Mouse (Mus musculus): ENCODE data around the gene Hoxa5. TPM values are rescaled to one million over a fixed set of nuclear protein-coding genes. Genes with fewer than 3 reads are reported as not detected.

Hoxa5 gene
- polyA plus RNA-seq, 3 experiments from 2014 or later, result not detected

- ATAC-seq, result no peak
Measured at GRCm38 (mm10) chr6:52175864-52176263, 28.5 kb downstream of the Hoxa5 start.

GRCm38 (mm10) chr6:52174968-52175751 is 29.2 kb downstream of the Hoxa5 start:
- ATAC-seq, result no peak

- ATAC-seq, result no peak
Measured at GRCm38 (mm10) chr6:52173648-52174047, 30.7 kb downstream of the Hoxa5 start.

- ATAC-seq, result no peak
Measured at GRCm38 (mm10) chr6:52172501-52172900, 31.9 kb downstream of the Hoxa5 start.

- no peak for ATAC-seq
Measured at GRCm38 (mm10) chr6:52171938-52172337, 32.4 kb downstream of the Hoxa5 start.

GRCm38 (mm10) chr6:52171331-52171730 is 33.1 kb downstream of the Hoxa5 start:
- no peak for ATAC-seq

- ATAC-seq, result no peak
Measured at GRCm38 (mm10) chr6:52170898-52171223, 33.5 kb downstream of the Hoxa5 start.

GRCm38 (mm10) chr6:52170166-52170897 is 34.1 kb downstream of the Hoxa5 start:
- ATAC-seq, result no peak

- ATAC-seq, result no peak
Measured at GRCm38 (mm10) chr6:52169499-52170165, 34.8 kb downstream of the Hoxa5 start.

GRCm38 (mm10) chr6:52168191-52169055 is 36.0 kb downstream of the Hoxa5 start:
- no peak for ATAC-seq

- no peak for ATAC-seq
Measured at GRCm38 (mm10) chr6:52167736-52168161, 36.6 kb downstream of the Hoxa5 start.

GRCm38 (mm10) chr6:52167176-52167575 is 37.2 kb downstream of the Hoxa5 start:
- ATAC-seq, result no peak

GRCm38 (mm10) chr6:52166431-52167077 is 37.8 kb downstream of the Hoxa5 start:
- no peak for ATAC-seq

GRCm38 (mm10) chr6:52165441-52166370 is 38.7 kb downstream of the Hoxa5 start:
- no peak for ATAC-seq

- no peak for ATAC-seq
Measured at GRCm38 (mm10) chr6:52164626-52165440, 39.6 kb downstream of the Hoxa5 start, which contains the start of gene Hoxa2. TSS of gene Hoxa2 (minus strand) at chr6:52164831.

- ATAC-seq, result no peak
Measured at GRCm38 (mm10) chr6:52164051-52164625, 40.2 kb downstream of the Hoxa5 start.

GRCm38 (mm10) chr6:52163366-52164031 is 40.9 kb downstream of the Hoxa5 start:
- no peak for ATAC-seq

- ATAC-seq, result no peak
Measured at GRCm38 (mm10) chr6:52162611-52163365, 41.6 kb downstream of the Hoxa5 start.
